Mouse (Mus musculus) inflammation-experienced regulatory T-cells, adult 16 weeks (primary cell): ENCODE results near the gene Ireb2. TPM values are rescaled to one million over a fixed set of nuclear protein-coding genes. Genes with fewer than 3 reads are reported as not detected.

Experiments
- polyA plus RNA-seq: library from polyadenylated mRNA; unstranded; fragments of 100-300 nt; shearing (Covaris generic); gene quantifications from one replicate; pipeline ENCODE4 v1.2.1, GENCODE M21; 2017

Ireb2 gene
- 27.8 TPM for polyA plus RNA-seq

GRCm38 (mm10) chr9:54863363-54864281 lies at the start of gene Ireb2:
Gene Ireb2 (plus strand): TSS chr9:54863789.

GRCm38 (mm10) chr9:54917010-54917677 lies 53.6 kb downstream of the Ireb2 start, which contains the start of gene Hykk:
Gene Hykk (plus strand): TSS chr9:54917283.

GRCm38 (mm10) chr9:54950575-54951321 lies 87.2 kb downstream of the Ireb2 start, which contains the start of the genes Psma4 and AY074887:
Gene Psma4 (plus strand): TSS chr9:54950790.
Gene AY074887 (minus strand): TSS chr9:54950998.

Other genes starting within 250 kb of the Ireb2 start
- gene Acsbg1, start 201.9 kb upstream of the Ireb2 start, polyA plus RNA-seq: 52.7 TPM
- gene Dnaja4, start 164.9 kb upstream of the Ireb2 start, polyA plus RNA-seq: 9.4 TPM
- gene Wdr61, start 129.3 kb upstream of the Ireb2 start, polyA plus RNA-seq: 104 TPM
- not detected for gene Crabp1, start 99.0 kb upstream of the Ireb2 start, polyA plus RNA-seq
- 0.38 TPM for gene Hykk, start 53.5 kb downstream of the Ireb2 start, polyA plus RNA-seq
- 273 TPM for gene Psma4, start 87.0 kb downstream of the Ireb2 start, polyA plus RNA-seq
- not detected for gene AY074887, start 87.2 kb downstream of the Ireb2 start, polyA plus RNA-seq
- not detected for gene Chrna5, start 117.1 kb downstream of the Ireb2 start, polyA plus RNA-seq
- gene Chrna3, start 162.8 kb downstream of the Ireb2 start, polyA plus RNA-seq: not detected
- gene Chrnb4, start 185.0 kb downstream of the Ireb2 start, polyA plus RNA-seq: 0.10 TPM